Mouse (Mus musculus): ENCODE measurements around the gene Stx7. TPM values are rescaled to one million over a fixed set of nuclear protein-coding genes. Genes with fewer than 3 reads are reported as not detected.

Stx7 gene
- total RNA-seq, 2 experiments from 2014 or later = 21.7 to 26.1 TPM

GRCm38 (mm10) chr10:24173210-24174001 lies 24.3 kb downstream of the Stx7 start:
- H3K27ac ChIP-seq = peak overlapping the region; percentile 87
- intact Hi-C loops (cut with DNase I) = loop anchor here (1.0 kb wide), 1 partner anchor 125 kb away; no protein-coding TSS in a partner anchor

GRCm38 (mm10) chr10:24190392-24190791 lies 41.3 kb downstream of the Stx7 start:
- intact Hi-C loops (cut with DNase I) = loop anchor here (5.0 kb wide), 1 partner anchor 107 kb away; no protein-coding TSS in a partner anchor
- no peak overlapping the region for H3K27ac ChIP-seq
- DNase-seq = peak; percentile 28
- TF ChIP-seq CTCF (IDR thresholded peaks at IDR 0.05) = peak; percentile 26; the same call in 1 of the 2 replicates
- H3K4me3 ChIP-seq = no peak overlapping the region

More at GRCm38 (mm10) chr10:24173210-24174001, 24.3 kb downstream of the Stx7 start:
- peak overlapping the region; percentile 53 for H3K4me3 ChIP-seq
- TF ChIP-seq CTCF (IDR thresholded peaks at IDR 0.05) = peak; percentile 92
- DNase-seq = peak; percentile 80

- no peak overlapping the region for H3K27ac ChIP-seq
- intact Hi-C loops (cut with DNase I) = loop anchor here (5.0 kb wide), 1 partner anchor 105 kb away; no protein-coding TSS in a partner anchor
- TF ChIP-seq CTCF (IDR thresholded peaks at IDR 0.05) = peak; percentile 34
- no peak for DNase-seq
- no peak overlapping the region for H3K4me3 ChIP-seq
Observed at GRCm38 (mm10) chr10:24191977-24192376, 42.9 kb downstream of the Stx7 start.

- no peak overlapping the region for H3K4me3 ChIP-seq
- no peak for TF ChIP-seq CTCF (IDR thresholded peaks at IDR 0.05)
- no peak overlapping the region for H3K27ac ChIP-seq
- DNase-seq = no peak
- intact Hi-C loops (cut with DNase I) = no loop called here
Observed at GRCm38 (mm10) chr10:24199303-24199702, 50.2 kb downstream of the Stx7 start.

GRCm38 (mm10) chr10:24200099-24200498 lies 51.0 kb downstream of the Stx7 start:
- Histone ChIP-seq H3K4me3 (no peak overlapping the region), H3K27ac (no peak overlapping the region)
- no peak for TF ChIP-seq CTCF (IDR thresholded peaks at IDR 0.05)
- intact Hi-C loops (cut with DNase I) = no loop called here
- no peak for DNase-seq

GRCm38 (mm10) chr10:24210075-24210474 lies 61.0 kb downstream of the Stx7 start:
- intact Hi-C loops (cut with DNase I) = no loop called here
- DNase-seq = no peak
- Histone ChIP-seq H3K27ac (no peak overlapping the region), H3K4me3 (no peak overlapping the region)
- no peak for TF ChIP-seq CTCF (IDR thresholded peaks at IDR 0.05)

- intact Hi-C loops (cut with DNase I) = no loop called here
- Histone ChIP-seq H3K4me3 (no peak overlapping the region), H3K27ac (no peak overlapping the region)
- DNase-seq = no peak
- no peak for TF ChIP-seq CTCF (IDR thresholded peaks at IDR 0.05)
Observed at GRCm38 (mm10) chr10:24213297-24213696, 64.2 kb downstream of the Stx7 start.

GRCm38 (mm10) chr10:24217558-24218268 lies 68.6 kb downstream of the Stx7 start:
- Histone ChIP-seq H3K27ac (no peak overlapping the region), H3K4me3 (no peak overlapping the region)
- no peak for DNase-seq
- intact Hi-C loops (cut with DNase I) = no loop called here
- TF ChIP-seq CTCF (IDR thresholded peaks at IDR 0.05) = no peak

- DNase-seq = no peak
- intact Hi-C loops (cut with DNase I) = no loop called here
- no peak overlapping the region for H3K27ac ChIP-seq
- TF ChIP-seq CTCF (IDR thresholded peaks at IDR 0.05) = no peak
- H3K4me3 ChIP-seq = no peak overlapping the region
Observed at GRCm38 (mm10) chr10:24220931-24221330, 71.8 kb downstream of the Stx7 start.

GRCm38 (mm10) chr10:24222911-24223310 lies 73.8 kb downstream of the Stx7 start:
- intact Hi-C loops (cut with DNase I) = no loop called here
- no peak for TF ChIP-seq CTCF (IDR thresholded peaks at IDR 0.05)
- no peak for DNase-seq
- Histone ChIP-seq H3K4me3 (peak overlapping the region; percentile 67), H3K27ac (no peak overlapping the region)

GRCm38 (mm10) chr10:24223449-24224143 lies 74.5 kb downstream of the Stx7 start, which contains the start of gene Moxd1:
Gene Moxd1 (plus strand): TSS chr10:24223517.
- 0 out of 2 replicates have a peak, but pooled peaks have one; percentile 1 for TF ChIP-seq CTCF (IDR thresholded peaks at IDR 0.05)
- no peak within 1 kb of the TSS for H3K27ac ChIP-seq
- intact Hi-C loops (cut with DNase I) = no loop called here
- peak within 1 kb of the TSS; percentile 67 for H3K4me3 ChIP-seq
- DNase-seq = peak; percentile 33

- no peak for TF ChIP-seq CTCF (IDR thresholded peaks at IDR 0.05)
- DNase-seq = no peak
- intact Hi-C loops (cut with DNase I) = no loop called here
- Histone ChIP-seq H3K27ac (no peak overlapping the region), H3K4me3 (no peak overlapping the region)
Observed at GRCm38 (mm10) chr10:24224591-24224990, 75.5 kb downstream of the Stx7 start.
